Mouse (Mus musculus) ovary, postnatal 14 days (tissue): Measurements from ENCODE around the gene Cxcl10.
"Not testable (repeated sequence)": the region's sequence is repeated elsewhere in the genome, so short reads cannot be mapped to it uniquely, and the experiment has no call there.

Source experiments
- DNase-seq: peaks from one replicate; pipeline ENCODE4 v3.0.0; 2022; ENCODE audit warnings: low spot score

Cxcl10 gene

DNA sequence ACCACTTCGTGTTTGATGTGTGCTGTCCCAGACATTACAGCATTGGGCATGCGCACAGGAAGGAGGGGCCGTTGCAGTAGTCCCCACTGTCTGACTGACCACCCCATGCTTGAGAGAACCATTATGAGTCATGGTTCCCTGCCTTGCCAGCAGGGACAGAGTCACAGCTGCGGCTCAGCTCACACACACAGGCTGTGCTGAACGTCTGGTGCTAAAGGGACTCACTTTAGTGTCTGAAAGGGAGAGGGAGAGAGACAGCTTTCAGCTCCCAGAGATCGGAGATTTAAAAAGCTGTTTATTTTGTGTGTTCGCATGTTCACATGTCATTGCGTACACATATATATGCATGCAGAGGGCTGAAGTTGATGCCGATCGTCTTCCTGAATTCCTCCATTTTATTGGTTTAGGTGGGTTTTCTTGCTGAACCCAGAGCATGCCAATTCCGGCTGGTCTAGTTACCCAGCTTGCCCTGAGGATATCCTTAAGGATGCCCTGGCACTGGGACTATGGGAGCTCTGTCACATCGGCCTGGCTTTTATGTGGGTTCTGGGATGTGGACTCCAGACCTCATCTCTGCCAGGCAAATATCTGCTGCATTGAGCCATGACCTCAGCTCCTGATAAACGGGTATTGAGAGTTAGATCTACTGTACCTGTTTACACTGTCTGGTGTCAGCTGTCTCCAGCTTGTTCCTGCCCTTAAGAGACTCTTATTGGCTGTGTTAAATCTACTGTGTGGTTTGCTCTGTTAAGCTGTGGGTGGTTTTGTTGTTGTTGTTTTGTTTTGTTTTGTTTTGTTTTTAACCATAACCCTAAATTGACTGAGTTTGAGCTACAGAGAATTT, 20.7 kb upstream of the Cxcl10 start:
- DNase-seq: no peak

GRCm38 (mm10) chr5:92368392-92368791, 19.7 kb upstream of the Cxcl10 start:
- no peak for DNase-seq

GRCm38 (mm10) chr5:92366565-92366964, 17.9 kb upstream of the Cxcl10 start:
- DNase-seq: no peak

DNA sequence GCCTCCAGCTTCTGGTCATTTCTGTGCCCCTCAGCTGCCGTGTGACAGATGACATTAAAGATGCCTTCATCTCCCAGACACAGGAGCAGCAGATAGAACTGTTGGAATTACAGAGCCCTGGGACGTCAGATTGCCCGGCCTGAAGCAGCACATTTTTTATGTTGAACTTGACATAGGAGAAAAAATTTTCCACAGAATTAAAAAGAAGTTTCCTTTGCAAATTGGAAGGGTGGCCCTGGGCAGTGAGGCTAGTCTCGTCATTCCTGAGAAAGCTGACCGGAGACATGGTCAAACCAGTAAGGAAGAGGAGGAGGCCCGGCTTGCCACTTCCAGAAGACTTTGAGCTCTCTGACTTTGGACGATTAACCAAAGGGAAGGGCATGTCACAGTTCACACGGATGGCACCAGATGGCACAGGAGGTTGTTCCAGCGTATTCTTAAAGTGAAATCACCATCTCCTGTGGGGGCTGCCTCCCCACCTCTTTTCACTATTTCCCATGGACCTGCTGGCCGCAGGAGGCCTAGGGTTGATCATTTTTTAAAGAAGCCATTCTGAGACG, 16.5 kb upstream of the Cxcl10 start:
- DNase-seq: no peak

GRCm38 (mm10) chr5:92364011-92364410, 15.3 kb upstream of the Cxcl10 start:
- no peak for DNase-seq

GRCm38 (mm10) chr5:92363179-92363578, 14.5 kb upstream of the Cxcl10 start:
- DNase-seq: no peak

DNA sequence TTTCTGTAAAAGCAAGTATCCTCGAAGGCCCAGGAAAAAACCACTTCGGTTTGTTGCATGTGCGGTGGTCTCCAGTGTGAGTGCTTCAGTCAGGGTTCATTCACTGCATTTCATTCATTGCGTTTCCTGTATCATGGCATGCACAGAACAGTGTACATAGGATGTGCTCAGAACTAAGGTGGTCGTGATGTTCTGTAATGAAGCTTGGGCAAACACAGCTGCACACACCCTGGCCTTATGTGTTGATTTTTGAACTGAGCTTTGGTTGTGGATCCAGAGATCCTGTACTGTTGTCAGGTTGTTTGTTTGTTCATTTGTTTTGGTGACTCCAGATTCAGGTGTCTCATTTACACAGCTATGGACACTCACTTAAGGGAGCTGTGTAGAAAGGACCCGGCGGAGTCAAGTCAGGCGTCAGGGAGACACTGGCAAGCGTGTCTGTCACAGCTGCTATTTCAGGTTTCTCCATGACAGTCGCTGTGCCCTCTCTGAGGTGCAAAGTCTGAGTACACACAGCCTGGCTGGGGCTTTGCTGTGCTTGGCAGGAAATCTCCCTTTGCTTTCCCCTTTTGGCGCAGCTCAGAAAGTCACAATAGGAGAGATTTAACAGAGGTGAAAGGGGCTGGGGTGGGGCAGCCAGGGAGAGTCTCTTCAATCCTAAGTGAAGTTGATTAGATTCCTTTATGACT, 10.2 kb upstream of the Cxcl10 start:
- DNase-seq: no peak

DNA sequence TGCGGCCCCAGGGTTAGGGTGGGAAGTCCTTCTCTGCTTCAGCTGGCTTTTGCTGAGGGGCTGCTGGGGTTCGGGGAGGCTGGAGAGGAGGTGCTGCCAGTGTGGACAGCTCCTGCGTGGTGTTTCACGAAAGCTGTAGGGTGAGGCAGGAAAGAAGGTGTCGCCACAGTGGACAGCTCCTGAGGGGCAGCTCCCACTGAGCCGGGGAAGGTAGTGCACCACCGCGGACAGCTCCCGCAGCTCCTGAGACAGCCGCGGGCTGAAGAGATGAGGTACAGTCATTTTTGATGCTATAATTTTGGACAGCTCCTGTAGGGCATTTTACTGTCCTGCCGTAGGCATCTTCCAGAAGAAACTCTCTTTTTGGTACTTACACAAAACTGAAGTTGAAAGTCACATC, 9.3 kb upstream of the Cxcl10 start:
- peak; percentile 41 for DNase-seq

DNA sequence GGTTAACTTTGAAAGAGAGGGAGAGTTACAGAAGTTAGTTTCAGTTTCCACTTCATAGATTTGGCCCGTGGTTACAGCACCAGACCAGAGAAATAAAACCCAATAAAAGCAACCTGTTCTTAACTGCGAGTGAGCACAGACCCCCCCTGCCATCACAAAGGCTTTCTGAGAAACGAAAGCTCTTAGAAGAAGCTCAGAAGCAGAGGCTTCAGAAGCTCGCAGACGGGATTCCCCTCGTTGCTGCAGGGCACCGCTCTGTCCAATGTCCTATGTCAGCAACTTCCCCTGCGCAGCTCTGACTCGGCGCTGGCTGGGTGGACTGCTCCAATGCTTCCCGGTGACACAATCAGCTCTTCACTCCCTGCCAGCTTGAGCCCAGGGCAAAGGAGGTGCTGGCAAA, 4.8 kb upstream of the Cxcl10 start:
- DNase-seq: no peak

DNA sequence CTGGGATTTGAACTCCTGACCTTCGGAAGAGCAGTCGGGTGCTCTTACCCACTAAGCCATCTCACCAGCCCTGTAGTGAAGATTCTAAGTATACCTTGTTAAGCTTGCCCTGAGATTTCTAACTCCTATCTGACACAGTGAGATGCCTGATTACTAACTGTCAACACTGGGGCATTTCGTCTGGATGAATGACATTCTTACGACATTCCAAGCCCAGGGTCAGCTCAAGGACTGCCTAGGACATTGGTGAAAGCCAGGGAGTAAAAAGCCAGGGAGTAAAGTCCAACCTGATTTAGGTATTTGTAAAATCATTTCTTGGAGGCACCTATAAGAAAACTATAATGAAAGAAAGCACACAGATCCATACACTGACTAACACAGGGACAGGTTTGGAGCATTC, 4.0 kb upstream of the Cxcl10 start:
- DNase-seq: not testable (repeated sequence)

- no peak for DNase-seq
Measured at GRCm38 (mm10) chr5:92349731-92350130, 1.0 kb upstream of the Cxcl10 start.

DNA sequence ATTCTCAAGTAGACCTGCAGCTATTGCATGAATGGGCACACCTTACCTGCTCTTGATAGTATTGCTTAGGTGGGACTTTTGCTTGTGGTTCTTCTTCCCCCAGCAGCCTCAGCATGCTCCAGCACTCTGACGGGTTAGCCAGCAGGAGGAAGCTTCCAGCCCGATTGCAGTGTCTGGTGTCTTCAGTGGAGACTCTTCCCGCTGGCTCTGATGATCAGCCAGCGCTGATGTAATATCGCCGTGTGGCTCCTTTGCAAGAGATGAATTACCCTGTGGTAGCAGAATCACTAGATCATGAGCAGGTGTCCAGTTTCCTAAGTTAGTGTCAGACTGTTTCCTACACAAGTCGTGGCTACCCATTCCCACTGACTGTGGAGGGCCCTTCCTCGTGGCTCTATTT, 3.7 kb downstream of the Cxcl10 start:
- DNase-seq: no peak

GRCm38 (mm10) chr5:92340606-92341005, 8.1 kb downstream of the Cxcl10 start:
- DNase-seq: no peak

DNA sequence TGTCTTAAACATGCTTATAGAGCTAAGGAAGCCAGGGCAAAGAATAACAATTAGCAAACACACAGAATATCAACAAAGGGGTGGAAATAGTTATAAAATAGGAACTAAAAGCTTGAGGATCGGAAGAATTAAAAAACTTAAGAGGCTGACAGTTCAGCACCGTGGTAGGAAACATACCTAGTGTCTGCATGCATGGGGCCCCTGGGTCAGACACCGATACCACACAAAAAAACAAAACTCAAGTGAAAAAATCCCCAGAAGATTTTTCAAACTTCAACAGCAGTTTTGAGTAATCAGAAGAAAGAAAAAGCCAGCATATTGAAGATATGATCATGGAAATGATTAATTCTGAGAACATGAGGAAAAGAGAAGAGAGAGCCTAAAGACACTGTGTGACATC, 11.9 kb downstream of the Cxcl10 start:
- no peak for DNase-seq

- no peak for DNase-seq
Measured at GRCm38 (mm10) chr5:92332359-92332840, 16.3 kb downstream of the Cxcl10 start.

DNA sequence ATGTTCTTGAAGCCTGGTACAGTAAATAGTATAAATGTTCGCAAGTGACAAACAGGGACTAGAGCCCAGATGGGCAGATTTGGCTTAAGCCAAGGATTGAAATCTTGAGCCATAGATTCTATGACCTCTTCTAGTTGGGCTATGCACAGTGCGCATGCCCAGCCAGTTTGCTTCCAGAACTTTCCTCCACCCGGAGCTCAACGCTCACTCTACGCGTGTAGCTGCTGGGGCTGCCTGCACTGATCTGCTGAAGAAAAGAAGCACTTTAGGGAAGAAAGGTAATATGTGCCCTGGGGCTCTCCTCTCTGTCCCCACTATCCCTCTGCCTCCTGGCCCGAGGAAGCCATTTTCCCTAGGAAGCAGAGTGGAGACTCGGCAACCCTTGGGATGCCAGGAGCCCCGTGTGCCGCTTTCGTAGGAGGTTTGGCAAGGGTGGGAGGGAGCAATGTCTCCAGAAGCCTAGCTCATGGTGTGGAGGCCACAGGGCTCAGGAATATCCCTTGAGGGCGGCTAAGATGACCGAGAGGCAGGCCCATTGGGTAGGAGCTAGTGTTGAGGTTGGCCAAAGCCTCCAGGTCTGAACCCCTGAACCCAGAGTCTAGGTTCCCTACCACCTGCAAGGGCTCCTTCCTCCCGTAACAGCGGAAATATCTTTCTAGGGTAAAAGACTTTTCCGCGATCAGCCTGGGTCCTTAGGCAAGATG, 16.9 kb downstream of the Cxcl10 start, which contains the start of gene Art3:
Gene Art3 (plus strand): TSS at position 193 of the 704 bp plus-strand sequence.
- no peak for DNase-seq

DNA sequence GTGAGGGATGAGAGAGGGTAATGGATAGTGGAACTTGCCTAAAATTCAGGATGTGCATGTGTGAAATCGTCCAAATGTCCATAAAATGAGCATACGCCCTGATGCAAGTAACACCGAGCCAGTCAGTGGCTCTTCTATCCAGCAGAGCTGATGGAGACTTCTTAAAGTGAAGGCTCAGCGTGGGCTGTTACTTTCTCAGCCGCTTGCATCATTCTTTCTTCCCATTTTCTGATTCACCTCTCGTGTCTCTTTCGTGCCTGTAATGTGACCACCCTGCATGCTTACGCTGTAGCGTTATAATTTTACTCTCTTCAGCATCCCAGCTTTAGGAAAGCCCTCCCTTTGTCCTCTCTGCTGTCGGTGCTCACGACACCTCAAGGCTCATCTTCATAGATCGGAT, 17.6 kb downstream of the Cxcl10 start:
- DNase-seq: no peak

- no peak for DNase-seq
Measured at GRCm38 (mm10) chr5:92327929-92328328, 20.8 kb downstream of the Cxcl10 start, which contains the start of gene Cxcl9. TSS of gene Cxcl9 (minus strand) at chr5:92328079.

DNA sequence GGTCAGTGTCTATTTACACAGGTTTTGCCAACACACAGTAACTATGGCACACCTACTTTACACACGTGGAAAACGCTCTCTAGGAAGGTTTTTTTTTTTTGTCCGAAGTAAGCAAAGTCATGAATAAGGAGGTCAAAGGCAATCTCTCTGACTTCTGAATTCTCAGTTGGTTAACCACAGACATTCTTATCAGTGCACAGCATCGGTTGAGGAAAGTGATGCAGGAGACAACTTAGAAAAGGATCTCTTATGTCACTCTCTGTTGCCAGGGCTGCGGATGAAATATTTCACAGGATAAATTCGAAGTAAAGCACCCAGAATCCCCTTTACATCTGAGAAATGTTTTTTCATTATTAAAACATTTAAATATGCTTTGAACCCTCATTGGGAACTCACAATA, 21.3 kb downstream of the Cxcl10 start:
- DNase-seq: no peak

DNA sequence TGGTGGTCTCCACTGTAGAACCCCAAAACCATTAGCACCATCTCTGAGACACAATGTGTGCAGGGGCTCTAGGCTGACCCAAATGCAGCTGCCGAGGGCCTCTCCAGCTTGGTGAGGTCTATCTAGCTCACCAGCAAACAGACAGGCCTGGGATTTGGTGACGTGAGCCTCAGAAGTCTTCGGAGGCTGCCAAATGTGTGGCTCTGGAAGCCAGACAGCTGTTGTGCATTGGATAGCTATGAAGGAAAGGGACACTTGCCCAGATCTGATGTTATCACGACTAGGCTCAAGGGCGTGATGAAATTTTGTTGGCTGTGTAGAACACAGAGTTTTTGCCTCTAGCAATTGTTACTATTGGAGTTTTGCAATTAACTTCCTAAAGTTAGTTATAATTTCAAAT, 25.4 kb downstream of the Cxcl10 start:
- DNase-seq: peak; percentile 47

DNA sequence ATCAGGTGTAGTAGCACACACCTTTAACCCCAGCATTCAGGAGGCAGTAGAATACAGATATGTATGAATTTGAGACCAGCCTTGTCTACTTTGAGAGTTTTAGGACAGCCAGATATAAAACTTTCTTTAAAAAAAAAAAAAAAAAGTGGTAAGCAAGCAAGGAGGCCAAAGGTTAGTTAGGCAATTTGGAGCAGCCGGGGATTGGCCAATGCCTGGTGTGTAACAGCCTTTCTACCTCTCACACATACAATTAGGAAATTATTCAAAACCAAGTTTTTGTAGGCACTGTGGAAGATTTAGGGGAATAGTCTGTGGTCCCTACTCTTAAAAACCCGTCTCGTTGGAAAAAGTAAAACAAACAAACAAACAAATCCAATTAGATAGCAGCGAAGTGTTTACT, 26.1 kb downstream of the Cxcl10 start:
- no peak for DNase-seq
